Mouse (Mus musculus): ENCODE results near the gene Cnn3. TPM values are rescaled to one million over a fixed set of nuclear protein-coding genes. Genes with fewer than 3 reads are reported as not detected.

The Cnn3 gene
- total and polyA plus RNA-seq, 2 experiments from 2014 or later, result 122 to 181 TPM

DNA sequence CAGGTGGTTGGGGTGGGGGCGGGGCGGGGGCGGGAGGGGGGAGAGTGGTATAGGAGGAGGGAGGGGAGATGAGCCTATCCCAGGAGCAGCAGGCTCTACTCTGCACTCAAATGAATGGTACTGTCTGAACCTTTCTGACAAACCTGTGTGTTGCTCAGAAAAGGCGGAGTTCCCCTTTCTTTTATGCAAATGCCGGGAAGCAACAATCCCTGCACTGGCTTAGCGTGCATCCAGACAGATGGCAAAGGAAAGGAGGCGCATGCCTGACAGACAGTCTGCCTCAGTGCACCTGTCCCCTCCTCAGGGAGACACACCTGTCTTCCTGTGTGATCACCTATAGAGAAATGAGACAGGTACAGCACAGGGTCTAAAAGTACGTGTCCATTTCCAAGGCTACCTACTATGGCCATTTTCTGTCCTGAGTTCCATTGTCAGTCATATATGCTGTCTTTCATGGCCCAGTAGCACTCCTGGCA, 54.7 kb downstream of the Cnn3 start:
- DNase-seq (ENCODE audit: low spot score) (no peak), ATAC-seq (ENCODE audit: low FRiP score) (peak; percentile 6; the same call in 1 of the 2 replicates)
- no peaks in the 10 kb centered on the region for H3K27me3 ChIP-seq (ENCODE audit: insufficient read depth, low read length)
- no peak overlapping the region for H3K9ac ChIP-seq (replicated peaks; ENCODE audit: low read length, poor library complexity, severe bottlenecking)
- H3K36me3 ChIP-seq (ENCODE audit: insufficient read depth, low read length), result no peaks in the 10 kb centered on the region
- H3K4me2 ChIP-seq (ENCODE audit: low read depth, low read length, poor library complexity, severe bottlenecking), result no peak overlapping the region
- H3K27ac ChIP-seq (ENCODE audit: low read depth, low read length), result no peak overlapping the region
- H3K4me3 ChIP-seq (ENCODE audit: low read depth, low read length), result no peak overlapping the region
- no peaks in the 10 kb centered on the region for H3K9me3 ChIP-seq (ENCODE audit: low read length)
- WGBS, result 49% methylated on average over 8 of the region's 8 CpGs
- H3K4me1 ChIP-seq (ENCODE audit: insufficient read depth, low read length), result 0 out of 2 replicates have a peak, but pooled peaks cover 2% of the 10 kb centered on the region
- TF ChIP-seq CTCF (IDR thresholded peaks at IDR 0.05), result no peak

DNA sequence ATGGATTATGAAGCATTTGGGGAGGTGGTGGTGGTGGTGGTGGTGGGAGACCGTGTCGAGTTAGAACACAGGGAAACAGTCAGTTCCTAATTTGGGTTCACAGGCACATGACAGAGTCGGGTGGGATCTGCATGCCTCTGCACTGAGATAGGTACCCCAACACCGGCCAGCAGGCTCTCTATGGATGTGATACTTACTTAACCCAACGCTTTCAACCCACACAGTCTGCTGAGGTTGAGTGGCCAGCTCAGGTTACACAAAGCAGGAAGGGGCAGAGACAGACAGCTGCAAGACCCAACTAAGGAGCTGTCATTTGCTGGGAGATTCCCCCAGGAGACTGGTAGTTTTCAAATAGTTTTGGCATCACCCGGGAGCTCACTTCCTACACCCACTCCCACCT, 55.3 kb downstream of the Cnn3 start:
- 47% methylated on average over 6 of the region's 6 CpGs for WGBS
- DNase-seq (ENCODE audit: low spot score), result no peak
- Histone ChIP-seq H3K9me3 (ENCODE audit: low read length) (no peaks in the 10 kb centered on the region), H3K4me2 (ENCODE audit: low read depth, low read length, poor library complexity, severe bottlenecking) (no peak overlapping the region), H3K4me3 (ENCODE audit: low read depth, low read length) (no peak overlapping the region), H3K27me3 (ENCODE audit: insufficient read depth, low read length) (no peaks in the 10 kb centered on the region), H3K9ac (replicated peaks; ENCODE audit: low read length, poor library complexity, severe bottlenecking) (no peak overlapping the region), H3K4me1 (ENCODE audit: insufficient read depth, low read length) (0 out of 2 replicates have a peak, but pooled peaks cover 2% of the 10 kb centered on the region), H3K36me3 (ENCODE audit: insufficient read depth, low read length) (no peaks in the 10 kb centered on the region), H3K27ac (ENCODE audit: low read depth, low read length) (no peak overlapping the region)
- no peak for TF ChIP-seq CTCF (IDR thresholded peaks at IDR 0.05)
- no peak for ATAC-seq (ENCODE audit: low FRiP score)

DNA sequence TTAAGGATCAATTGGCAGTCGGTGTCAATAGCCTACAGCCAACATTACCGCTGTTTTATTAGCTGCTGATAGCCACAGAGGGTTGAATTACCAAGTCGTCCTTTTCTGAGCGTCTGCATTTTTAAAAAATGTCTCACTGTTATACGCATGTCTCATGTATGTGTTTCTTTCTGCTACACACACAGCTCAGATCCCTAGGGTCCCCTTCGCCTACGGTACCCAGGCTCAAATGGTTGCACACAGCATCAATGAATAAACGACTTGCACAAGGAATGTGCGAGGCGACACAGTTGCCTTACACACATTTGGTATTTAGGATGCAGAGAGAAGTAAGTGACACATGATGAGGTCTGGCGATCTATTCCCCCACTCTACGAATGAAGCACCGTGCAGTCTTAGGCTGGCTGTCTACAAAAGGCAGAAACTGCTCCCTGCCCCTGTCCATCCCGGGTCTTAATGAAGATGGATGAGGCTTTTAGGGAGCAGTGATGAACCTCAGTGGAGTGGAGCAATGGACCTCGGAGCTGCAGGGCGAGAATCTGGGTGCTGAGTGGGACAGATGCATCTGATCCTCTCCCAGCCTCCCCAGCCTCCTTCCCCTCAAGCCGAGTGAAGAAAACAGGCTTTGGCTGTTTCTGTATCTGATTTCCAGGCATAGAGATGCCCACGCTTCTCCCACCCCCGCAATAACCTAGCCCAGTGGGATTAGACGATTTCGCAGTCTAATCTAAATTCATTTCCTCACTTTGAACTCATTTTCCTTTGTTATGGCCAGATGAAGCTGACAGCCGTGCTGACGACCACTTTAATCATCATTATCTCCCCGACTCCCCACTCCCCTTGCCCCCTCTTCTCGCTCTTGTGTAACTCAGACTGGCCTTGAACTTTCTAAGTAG, 57.2 kb downstream of the Cnn3 start:
- DNase-seq (ENCODE audit: low spot score) (peak; percentile 27), ATAC-seq (ENCODE audit: low FRiP score) (no peak)
- 34% methylated on average over 25 of the region's 25 CpGs for WGBS
- Histone ChIP-seq H3K27me3 (ENCODE audit: insufficient read depth, low read length) (no peaks in the 10 kb centered on the region), H3K4me1 (ENCODE audit: insufficient read depth, low read length) (0 out of 2 replicates have a peak, but pooled peaks cover 2% of the 10 kb centered on the region), H3K36me3 (ENCODE audit: insufficient read depth, low read length) (no peaks in the 10 kb centered on the region), H3K4me3 (ENCODE audit: low read depth, low read length) (no peak overlapping the region), H3K9me3 (ENCODE audit: low read length) (no peaks in the 10 kb centered on the region), H3K9ac (replicated peaks; ENCODE audit: low read length, poor library complexity, severe bottlenecking) (no peak overlapping the region; the same call in 1 of the 2 replicates), H3K4me2 (ENCODE audit: low read depth, low read length, poor library complexity, severe bottlenecking) (peak overlapping the region; percentile 29), H3K27ac (ENCODE audit: low read depth, low read length) (no peak overlapping the region)
- TF ChIP-seq CTCF (IDR thresholded peaks at IDR 0.05), result no peak

DNA sequence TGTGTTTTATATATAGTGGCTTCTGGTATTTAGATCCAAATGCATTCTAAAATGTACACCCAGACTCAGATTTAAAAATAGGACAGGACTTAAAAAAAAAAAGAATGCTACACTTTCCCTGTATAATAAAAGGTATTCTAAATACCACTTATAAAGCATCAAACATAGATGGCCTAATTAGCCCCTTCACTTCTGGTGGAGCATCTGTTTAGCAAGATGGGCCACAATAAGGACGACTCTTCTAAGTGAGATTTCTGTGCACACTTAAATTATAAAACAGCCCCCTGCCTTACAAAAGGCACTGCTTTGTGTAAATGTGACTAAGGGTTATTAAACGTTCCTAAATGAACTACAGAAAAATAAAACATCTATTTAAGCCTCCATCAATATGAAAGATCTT, 58.9 kb downstream of the Cnn3 start:
- peaks cover 7% of the 10 kb centered on the region; the same call in 1 of the 2 replicates for H3K4me1 ChIP-seq (ENCODE audit: insufficient read depth, low read length)
- WGBS, result 69% methylated on average over 2 of the region's 2 CpGs
- no peak overlapping the region for H3K4me3 ChIP-seq (ENCODE audit: low read depth, low read length)
- H3K27me3 ChIP-seq (ENCODE audit: insufficient read depth, low read length), result no peaks in the 10 kb centered on the region
- TF ChIP-seq CTCF (IDR thresholded peaks at IDR 0.05), result no peak
- DNase-seq (ENCODE audit: low spot score) (no peak), ATAC-seq (ENCODE audit: low FRiP score) (no peak)
- no peak overlapping the region for H3K4me2 ChIP-seq (ENCODE audit: low read depth, low read length, poor library complexity, severe bottlenecking)
- no peaks in the 10 kb centered on the region for H3K36me3 ChIP-seq (ENCODE audit: insufficient read depth, low read length)
- H3K27ac ChIP-seq (ENCODE audit: low read depth, low read length), result no peak overlapping the region
- no peak overlapping the region for H3K9ac ChIP-seq (replicated peaks; ENCODE audit: low read length, poor library complexity, severe bottlenecking)
- H3K9me3 ChIP-seq (ENCODE audit: low read length), result no peaks in the 10 kb centered on the region

DNA sequence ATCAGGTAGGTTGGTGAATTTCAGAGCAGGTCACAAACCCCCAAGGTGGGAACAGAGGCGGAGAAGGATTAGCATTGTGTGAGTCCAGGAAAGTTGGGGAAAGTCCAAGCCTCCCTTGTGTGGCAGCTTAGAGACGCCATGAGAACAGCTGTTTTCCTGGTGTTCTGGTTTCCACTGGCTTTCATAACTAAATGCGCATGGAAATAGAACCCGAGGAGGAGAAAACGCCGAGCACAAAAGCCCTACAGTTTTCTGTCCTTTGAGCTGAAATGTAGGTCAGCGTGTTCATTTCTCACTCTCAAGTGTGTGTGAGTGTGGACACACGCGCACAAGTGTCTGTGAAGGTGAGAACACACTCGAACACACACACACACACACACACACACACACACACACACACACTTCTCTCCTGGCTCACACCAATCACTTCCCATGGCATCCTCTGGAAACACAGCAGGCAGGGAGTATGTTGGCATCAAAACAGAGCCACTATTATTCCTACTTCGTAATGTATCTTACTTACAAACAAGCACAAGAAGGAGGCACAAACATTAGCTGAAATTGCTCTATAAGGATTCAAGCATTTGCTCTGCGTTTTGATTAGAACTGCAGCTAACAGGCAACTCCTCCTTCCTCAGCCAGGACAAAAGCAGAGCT, 63.3 kb downstream of the Cnn3 start:
- Histone ChIP-seq H3K27me3 (ENCODE audit: insufficient read depth, low read length) (no peaks in the 10 kb centered on the region), H3K4me1 (ENCODE audit: insufficient read depth, low read length) (peaks cover 5% of the 10 kb centered on the region; the same call in 1 of the 2 replicates), H3K4me3 (ENCODE audit: low read depth, low read length) (no peak overlapping the region), H3K4me2 (ENCODE audit: low read depth, low read length, poor library complexity, severe bottlenecking) (no peak overlapping the region), H3K9me3 (ENCODE audit: low read length) (no peaks in the 10 kb centered on the region), H3K36me3 (ENCODE audit: insufficient read depth, low read length) (no peaks in the 10 kb centered on the region), H3K27ac (ENCODE audit: low read depth, low read length) (peak overlapping the region; percentile 62; the same call in 1 of the 2 replicates), H3K9ac (replicated peaks; ENCODE audit: low read length, poor library complexity, severe bottlenecking) (no peak overlapping the region)
- TF ChIP-seq CTCF (IDR thresholded peaks at IDR 0.05), result no peak
- ATAC-seq (ENCODE audit: low FRiP score), result peak; percentile 60
- WGBS, result 37% methylated on average over 12 of the region's 12 CpGs
- DNase-seq (ENCODE audit: low spot score), result peak; percentile 73
